Mouse (Mus musculus): ENCODE data around the gene Gar1. TPM values are rescaled to one million over a fixed set of nuclear protein-coding genes. Genes with fewer than 3 reads are reported as not detected.

Gar1 gene
- polyA plus RNA-seq (2017; shearing (Covaris generic)): 113 TPM

DNA sequence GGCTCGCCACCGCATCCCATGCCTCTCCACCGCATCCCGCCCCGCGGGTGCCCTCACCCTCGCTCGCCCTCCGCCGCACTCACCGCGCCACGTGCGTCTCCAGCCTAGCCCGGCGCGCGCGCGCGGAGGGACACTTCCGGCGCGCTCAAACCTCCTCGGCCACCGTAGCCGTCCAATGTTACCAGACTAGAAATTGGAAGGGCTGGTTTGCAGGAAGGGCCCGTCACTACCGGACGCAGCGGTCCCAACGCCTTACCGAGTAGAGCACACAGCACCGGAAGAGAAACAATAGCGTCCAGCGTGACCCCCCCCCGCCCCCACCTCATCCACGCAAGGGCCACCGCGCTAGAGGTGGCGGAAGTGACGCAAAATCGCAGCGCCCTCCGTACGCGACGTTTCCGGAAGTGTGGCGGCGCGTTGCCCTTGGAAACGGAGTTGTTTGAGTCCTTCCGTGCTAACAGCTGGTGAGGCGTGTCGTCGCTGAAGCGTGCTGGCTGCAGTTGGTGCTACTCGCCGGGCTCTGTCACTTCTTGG, at the start of gene Gar1:
Gene Gar1 (minus strand): TSS at position 362 of the 534 bp plus-strand sequence.

GRCm38 (mm10) chr3:129878405-129879021, 47.3 kb upstream of the Gar1 start, which contains the start of gene Pla2g12a:
TSS of gene Pla2g12a (plus strand) at chr3:129878606.

DNA sequence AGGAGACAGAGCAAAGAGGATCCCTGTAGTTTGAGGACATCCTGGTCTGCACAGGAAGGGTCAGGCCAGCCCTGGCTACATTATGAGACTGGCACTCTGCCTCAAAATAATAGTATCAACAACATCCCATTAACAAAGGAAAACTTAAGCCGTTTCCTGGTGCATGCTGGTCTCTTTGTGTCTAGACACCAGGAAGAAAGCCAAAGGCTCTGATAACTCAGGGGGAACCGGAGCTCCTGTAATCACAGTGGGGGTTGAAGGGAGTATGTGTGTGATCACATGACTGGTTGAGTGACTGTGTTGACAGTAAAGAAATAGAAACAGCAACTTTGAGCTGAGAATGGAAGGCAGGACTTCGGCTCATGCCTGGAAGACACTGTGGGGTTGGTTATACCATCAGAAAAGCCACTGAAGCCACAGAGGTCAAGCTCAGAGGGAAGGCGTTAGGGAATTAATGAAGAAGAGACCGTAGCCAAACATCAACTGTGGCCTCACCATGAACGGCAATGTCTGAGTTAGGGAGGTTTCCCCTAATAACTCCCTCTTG, 4.3 kb upstream of the Gar1 start, which contains the start of gene Cfi:
Gene Cfi (plus strand): TSS at position 497 of the 547 bp plus-strand sequence.

DNA sequence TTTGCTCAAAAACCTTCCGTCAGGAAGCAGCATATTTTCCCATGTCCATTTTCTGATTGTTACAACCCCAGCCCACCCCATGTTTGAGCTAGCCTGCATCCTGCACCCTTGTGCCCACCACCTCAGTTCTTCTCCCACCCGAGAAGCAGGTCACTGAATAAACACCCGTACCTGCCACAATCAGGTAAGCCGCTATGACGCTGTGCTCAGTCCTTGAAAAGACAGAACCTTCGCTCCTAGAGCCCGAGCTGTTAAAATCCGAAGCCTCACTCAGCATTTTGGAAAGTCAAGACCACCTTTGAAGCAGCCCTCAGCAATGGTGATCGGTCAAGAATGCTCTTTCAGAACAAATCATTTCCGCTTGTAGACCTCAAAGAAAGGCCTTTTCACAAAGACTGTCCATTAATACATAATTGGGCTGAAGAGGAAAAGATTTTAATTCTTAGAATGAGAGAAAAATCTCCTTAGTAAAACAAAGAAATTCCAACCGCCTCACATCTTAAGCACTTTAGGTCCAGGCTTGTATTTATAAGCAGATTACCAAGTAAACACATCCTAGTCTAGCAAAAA, 8.9 kb downstream of the Gar1 start, which contains the start of gene Rrh:
Gene Rrh (minus strand): TSS at position 382 of the 570 bp plus-strand sequence.

GRCm38 (mm10) chr3:129803765-129804164, 27.4 kb downstream of the Gar1 start, which contains the start of gene Lrit3:
TSS of gene Lrit3 (minus strand) at chr3:129804030.

Other genes starting within 250 kb of the Gar1 start
- 1.4 TPM for gene Egf, start 76.1 kb downstream of the Gar1 start, polyA plus RNA-seq (2017; shearing (Covaris generic))
- gene Lrit3, start 27.4 kb downstream of the Gar1 start, polyA plus RNA-seq (2017; shearing (Covaris generic)): not detected
- not detected for gene Rrh, start 8.8 kb downstream of the Gar1 start, polyA plus RNA-seq (2017; shearing (Covaris generic))
- not detected for gene Cfi, start 4.5 kb upstream of the Gar1 start, polyA plus RNA-seq (2017; shearing (Covaris generic))
- gene Pla2g12a, start 47.2 kb upstream of the Gar1 start, polyA plus RNA-seq (2017; shearing (Covaris generic)): 16.7 TPM
- gene Casp6, start 70.0 kb upstream of the Gar1 start, polyA plus RNA-seq (2017; shearing (Covaris generic)): 42.3 TPM
- 7.9 TPM for gene Mcub, start 138.8 kb upstream of the Gar1 start, polyA plus RNA-seq (2017; shearing (Covaris generic))
- gene Sec24b, start 230.2 kb upstream of the Gar1 start, polyA plus RNA-seq (2017; shearing (Covaris generic)): 58.3 TPM

Measured in naive thymus-derived CD4-positive, alpha-beta T cell, adult 5 months (primary cell).